Mouse (Mus musculus): ENCODE measurements at regions not wholly inside any gene's neighbourhood (a gene's known extent, or its start where the extent isn't known, plus 50 kb on each side); places are given as distances from the start of the nearest gene placed in this dataset.
"Not testable (repeated sequence)": the region's sequence is repeated elsewhere in the genome, so short reads cannot be mapped to it uniquely, and the experiment has no call there.

GRCm38 (mm10) chr13:97407773-97408172 is 166.9 kb downstream of the Enc1 start:
- in situ Hi-C loops (cut with MboI; ENCODE audit: low pct_unique_long_range_greater_than_20kb in 1 of 2, low sequenced_read_pairs in 2 of 2, unreplicated experiment in 1 of 2) = no loop called here

- in situ Hi-C loops (cut with MboI; ENCODE audit: low pct_unique_long_range_greater_than_20kb in 1 of 2, low sequenced_read_pairs in 2 of 2, unreplicated experiment in 1 of 2) = no loop called here
Observed at GRCm38 (mm10) chr13:97406678-97407077, 165.8 kb downstream of the Enc1 start.

- in situ Hi-C loops (cut with MboI; ENCODE audit: low pct_unique_long_range_greater_than_20kb in 1 of 2, low sequenced_read_pairs in 2 of 2, unreplicated experiment in 1 of 2) = no loop called here
Observed at GRCm38 (mm10) chr13:97402164-97402761, 161.4 kb downstream of the Enc1 start.

- in situ Hi-C loops (cut with MboI; ENCODE audit: low pct_unique_long_range_greater_than_20kb in 1 of 2, low sequenced_read_pairs in 2 of 2, unreplicated experiment in 1 of 2) = no loop called here
Observed at GRCm38 (mm10) chr13:97401620-97402019, 160.7 kb downstream of the Enc1 start.

GRCm38 (mm10) chr13:97398041-97398440 is 157.1 kb downstream of the Enc1 start:
- in situ Hi-C loops (cut with MboI; ENCODE audit: low pct_unique_long_range_greater_than_20kb in 1 of 2, low sequenced_read_pairs in 2 of 2, unreplicated experiment in 1 of 2) = no loop called here

GRCm38 (mm10) chr13:97396899-97397640 is 156.2 kb downstream of the Enc1 start:
- in situ Hi-C loops (cut with MboI; ENCODE audit: low pct_unique_long_range_greater_than_20kb in 1 of 2, low sequenced_read_pairs in 2 of 2, unreplicated experiment in 1 of 2) = no loop called here

GRCm38 (mm10) chr13:97396286-97396685 is 155.4 kb downstream of the Enc1 start:
- in situ Hi-C loops (cut with MboI; ENCODE audit: low pct_unique_long_range_greater_than_20kb in 1 of 2, low sequenced_read_pairs in 2 of 2, unreplicated experiment in 1 of 2) = not testable (repeated sequence)

- in situ Hi-C loops (cut with MboI; ENCODE audit: low pct_unique_long_range_greater_than_20kb in 1 of 2, low sequenced_read_pairs in 2 of 2, unreplicated experiment in 1 of 2) = no loop called here
Observed at GRCm38 (mm10) chr13:97394756-97395454, 154.0 kb downstream of the Enc1 start.

- in situ Hi-C loops (cut with MboI; ENCODE audit: low pct_unique_long_range_greater_than_20kb in 1 of 2, low sequenced_read_pairs in 2 of 2, unreplicated experiment in 1 of 2) = no loop called here
Observed at GRCm38 (mm10) chr13:97394071-97394470, 153.2 kb downstream of the Enc1 start.

- in situ Hi-C loops (cut with MboI; ENCODE audit: low pct_unique_long_range_greater_than_20kb in 1 of 2, low sequenced_read_pairs in 2 of 2, unreplicated experiment in 1 of 2) = no loop called here
Observed at GRCm38 (mm10) chr13:97393456-97393855, 152.6 kb downstream of the Enc1 start.

GRCm38 (mm10) chr13:97390449-97390930 is 149.6 kb downstream of the Enc1 start:
- in situ Hi-C loops (cut with MboI; ENCODE audit: low pct_unique_long_range_greater_than_20kb in 1 of 2, low sequenced_read_pairs in 2 of 2, unreplicated experiment in 1 of 2) = no loop called here

- in situ Hi-C loops (cut with MboI; ENCODE audit: low pct_unique_long_range_greater_than_20kb in 1 of 2, low sequenced_read_pairs in 2 of 2, unreplicated experiment in 1 of 2) = no loop called here
Observed at GRCm38 (mm10) chr13:97388851-97389479, 148.1 kb downstream of the Enc1 start.

GRCm38 (mm10) chr13:97386511-97386910 is 145.6 kb downstream of the Enc1 start:
- in situ Hi-C loops (cut with MboI; ENCODE audit: low pct_unique_long_range_greater_than_20kb in 1 of 2, low sequenced_read_pairs in 2 of 2, unreplicated experiment in 1 of 2) = no loop called here

GRCm38 (mm10) chr13:97385531-97385930 is 144.6 kb downstream of the Enc1 start:
- in situ Hi-C loops (cut with MboI; ENCODE audit: low pct_unique_long_range_greater_than_20kb in 1 of 2, low sequenced_read_pairs in 2 of 2, unreplicated experiment in 1 of 2) = no loop called here

GRCm38 (mm10) chr13:97384091-97384777 is 143.3 kb downstream of the Enc1 start:
- in situ Hi-C loops (cut with MboI; ENCODE audit: low pct_unique_long_range_greater_than_20kb in 1 of 2, low sequenced_read_pairs in 2 of 2, unreplicated experiment in 1 of 2) = no loop called here

- in situ Hi-C loops (cut with MboI; ENCODE audit: low pct_unique_long_range_greater_than_20kb in 1 of 2, low sequenced_read_pairs in 2 of 2, unreplicated experiment in 1 of 2) = no loop called here
Observed at GRCm38 (mm10) chr13:97383351-97383750, 142.4 kb downstream of the Enc1 start.

GRCm38 (mm10) chr13:97380366-97380765 is 139.5 kb downstream of the Enc1 start:
- in situ Hi-C loops (cut with MboI; ENCODE audit: low pct_unique_long_range_greater_than_20kb in 1 of 2, low sequenced_read_pairs in 2 of 2, unreplicated experiment in 1 of 2) = no loop called here

GRCm38 (mm10) chr13:97376232-97376523 is 135.3 kb downstream of the Enc1 start:
- in situ Hi-C loops (cut with MboI; ENCODE audit: low pct_unique_long_range_greater_than_20kb in 1 of 2, low sequenced_read_pairs in 2 of 2, unreplicated experiment in 1 of 2) = no loop called here
